ENCODE assay signal across 25 mouse cellular contexts in the genomic region with DNA sequence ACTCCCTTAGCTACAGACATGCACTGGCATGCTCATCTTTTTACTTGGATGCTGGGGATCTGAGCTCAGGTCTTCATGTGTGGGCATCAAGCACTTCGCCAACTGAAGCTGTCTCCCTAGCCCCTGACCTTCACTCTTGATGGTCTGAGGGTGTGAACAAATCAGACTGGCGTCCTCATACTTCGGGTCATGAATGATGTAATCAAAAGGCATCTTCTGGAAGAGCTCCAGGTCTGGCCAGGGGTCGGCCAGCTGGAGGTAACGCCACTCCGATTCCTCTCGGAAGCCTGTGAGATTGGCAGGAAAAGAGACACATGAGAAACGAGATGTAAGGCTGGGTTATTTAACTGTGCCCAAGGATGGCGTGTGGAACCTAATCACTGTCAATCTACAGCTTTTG. TPM values are rescaled to one million over a fixed set of nuclear protein-coding genes. Genes with fewer than 3 reads are reported as not detected.
"Had no signal": no experiment of that assay in that cellular context is flagged by ENCODE, and none has a peak within 500 bp of the region (broad histone marks: within the 10 kb centered on the region; RNA-seq: fewer than 3 reads in every experiment).

No protein-coding gene starts in this region.

- H3K27me3 ChIP-seq: lung, embryonic 15.5 days; midbrain, embryonic 13.5 days; midbrain, embryonic 15.5 days; neural tube, embryonic 12.5 days had no signal

- H3K4me1 ChIP-seq: lung, embryonic 15.5 days; megakaryocyte, embryonic 14.5 days; midbrain, embryonic 13.5 days; midbrain, embryonic 15.5 days; neural tube, embryonic 12.5 days had no signal

- H3K9me3 ChIP-seq: lung, embryonic 15.5 days; megakaryocyte, embryonic 14.5 days; midbrain, embryonic 13.5 days; midbrain, embryonic 15.5 days; neural tube, embryonic 12.5 days had no signal

- H3K36me3 ChIP-seq: lung, embryonic 15.5 days; midbrain, embryonic 15.5 days had no signal

- ATAC-seq: lung, postnatal 0 days; midbrain, embryonic 13.5 days; midbrain, embryonic 15.5 days had no signal

- H3K4me3 ChIP-seq: lung, embryonic 15.5 days; megakaryocyte, embryonic 14.5 days; midbrain, embryonic 13.5 days; midbrain, embryonic 15.5 days; neural tube, embryonic 12.5 days had no signal

- H3K4me2 ChIP-seq: lung, embryonic 15.5 days; midbrain, embryonic 11.5 days; midbrain, embryonic 13.5 days; midbrain, embryonic 15.5 days; neural tube, embryonic 12.5 days had no signal

- DNase-seq: lung, adult 2 months; lung, postnatal 14 days; lung, postnatal 36 days; retina, postnatal 1 day; right cerebral cortex, adult 18-20 months; right cerebral cortex, postnatal 25 days; right cerebral cortex, postnatal 4 days; thymus, adult 18-20 months; thymus, postnatal 14 days; thymus, postnatal 36 days had no signal

- H3K27ac ChIP-seq: lung, embryonic 15.5 days; macrophage; midbrain, embryonic 13.5 days; midbrain, embryonic 15.5 days; neural tube, embryonic 12.5 days had no signal

- H3K9ac ChIP-seq: lung, embryonic 15.5 days; midbrain, embryonic 13.5 days; midbrain, embryonic 15.5 days; neural tube, embryonic 12.5 days had no signal

RNA-seq across cellular contexts. Expression of gene Ntsr2, which starts 37.4 kb away (rescaled TPM):
- total RNA-seq: megakaryocyte progenitor cell, adult 5-6 weeks; monocyte, adult 5-6 weeks; neutrophil, adult 5-6 weeks had no signal
- polyA plus RNA-seq: liver, embryonic 16.5 days; lung, embryonic 15.5 days; macrophage; midbrain, embryonic 11.5 days; stomach, embryonic 14.5 days; stomach, embryonic 16.5 days; thymus, postnatal 0 days had no signal
